Mouse (Mus musculus): ENCODE measurements around the gene 1500015O10Rik. TPM values are rescaled to one million over a fixed set of nuclear protein-coding genes. Genes with fewer than 3 reads are reported as not detected.

1500015O10Rik gene
- polyA plus RNA-seq, 1 experiment from 2014 or later, result 13.5 TPM

DNA sequence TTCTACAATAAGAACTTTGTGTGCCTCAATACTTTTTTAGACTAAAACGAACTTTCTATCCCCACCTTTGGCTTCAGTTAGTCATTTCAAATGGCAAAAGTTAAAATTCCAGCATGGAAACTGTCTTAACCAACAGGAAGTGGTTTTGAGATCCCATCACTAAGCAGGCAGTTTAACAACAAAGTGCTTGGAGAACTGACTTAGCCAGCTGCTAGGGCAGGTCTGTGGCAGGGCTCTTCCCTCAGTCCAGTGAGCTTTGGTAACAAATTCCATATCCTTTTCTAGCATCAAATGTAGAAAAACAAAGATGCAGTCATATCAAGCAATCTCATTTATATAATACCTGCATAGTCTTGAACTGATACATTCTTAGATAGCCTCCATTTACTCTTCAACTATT lies 7.9 kb upstream of the 1500015O10Rik start:
- Histone ChIP-seq H3K27ac (replicated peaks; ENCODE audit: low read depth, low read length) (no peak overlapping the region), H3K4me2 (ENCODE audit: low read length) (no peak overlapping the region), H3K36me3 (ENCODE audit: control insufficient read depth, insufficient read depth, low read length) (no peaks in the 10 kb centered on the region), H3K4me3 (replicated peaks; ENCODE audit: low read depth, low read length) (no peak overlapping the region), H3K27me3 (ENCODE audit: control insufficient read depth, insufficient read depth, low read length) (no peaks in the 10 kb centered on the region), H3K9ac (replicated peaks; ENCODE audit: low read length) (no peak overlapping the region), H3K9me3 (ENCODE audit: control insufficient read depth, low read length) (no peaks in the 10 kb centered on the region), H3K4me1 (ENCODE audit: control insufficient read depth, insufficient read depth, low read length) (no peaks in the 10 kb centered on the region)
- DNase-seq (no peak), ATAC-seq (ENCODE audit: low FRiP score, low TSS enrichment) (no peak)
- WGBS, result 76% methylated on average over 1 of the region's 1 CpGs

DNA sequence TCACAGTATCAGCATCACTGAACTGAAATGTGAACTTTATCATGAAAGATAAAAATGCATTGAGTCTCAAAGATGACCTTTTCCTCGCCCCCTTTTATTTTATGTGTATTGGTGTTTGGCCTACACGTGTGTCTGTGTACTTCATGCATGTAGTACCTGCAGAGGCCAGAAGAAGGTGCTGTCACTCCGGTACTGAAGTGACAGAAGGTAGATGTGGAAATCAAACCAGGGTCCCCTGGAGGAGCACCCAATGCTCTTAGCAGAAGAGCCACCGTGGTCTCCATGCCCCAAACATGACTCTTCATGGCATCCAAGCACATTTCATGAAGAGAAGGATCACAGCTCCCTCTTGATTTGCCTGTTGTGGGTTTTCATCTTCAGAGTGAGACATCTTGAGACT lies 1.7 kb downstream of the 1500015O10Rik start:
- Histone ChIP-seq H3K4me1 (ENCODE audit: control insufficient read depth, insufficient read depth, low read length) (no peaks in the 10 kb centered on the region), H3K9me3 (ENCODE audit: control insufficient read depth, low read length) (no peaks in the 10 kb centered on the region), H3K36me3 (ENCODE audit: control insufficient read depth, insufficient read depth, low read length) (no peaks in the 10 kb centered on the region), H3K9ac (replicated peaks; ENCODE audit: low read length) (no peak overlapping the region), H3K4me2 (ENCODE audit: low read length) (no peak overlapping the region), H3K4me3 (replicated peaks; ENCODE audit: low read depth, low read length) (no peak overlapping the region), H3K27ac (replicated peaks; ENCODE audit: low read depth, low read length) (no peak overlapping the region), H3K27me3 (ENCODE audit: control insufficient read depth, insufficient read depth, low read length) (no peaks in the 10 kb centered on the region)
- ATAC-seq (ENCODE audit: low FRiP score, low TSS enrichment) (no peak), DNase-seq (no peak)
- WGBS, result 84% methylated on average over 4 of the region's 4 CpGs

- no peaks in the 10 kb centered on the region for H3K4me1 ChIP-seq (ENCODE audit: control insufficient read depth, insufficient read depth, low read length)
- no peaks in the 10 kb centered on the region for H3K9me3 ChIP-seq (ENCODE audit: control insufficient read depth, low read length)
- ATAC-seq (ENCODE audit: low FRiP score, low TSS enrichment), result no peak
- H3K4me3 ChIP-seq (replicated peaks; ENCODE audit: low read depth, low read length), result no peak overlapping the region
- DNase-seq, result peak; percentile 44
- WGBS, result 71% methylated on average over 1 of the region's 1 CpGs
- no peak overlapping the region for H3K9ac ChIP-seq (replicated peaks; ENCODE audit: low read length)
- no peaks in the 10 kb centered on the region for H3K27me3 ChIP-seq (ENCODE audit: control insufficient read depth, insufficient read depth, low read length)
- H3K36me3 ChIP-seq (ENCODE audit: control insufficient read depth, insufficient read depth, low read length), result no peaks in the 10 kb centered on the region
- H3K27ac ChIP-seq (replicated peaks; ENCODE audit: low read depth, low read length), result no peak overlapping the region
- no peak overlapping the region for H3K4me2 ChIP-seq (ENCODE audit: low read length)
Observed at GRCm38 (mm10) chr1:43732657-43733056, 2.3 kb downstream of the 1500015O10Rik start.

- H3K9me3 ChIP-seq (ENCODE audit: control insufficient read depth, low read length), result no peaks in the 10 kb centered on the region
- no peak overlapping the region for H3K27ac ChIP-seq (replicated peaks; ENCODE audit: low read depth, low read length)
- H3K36me3 ChIP-seq (ENCODE audit: control insufficient read depth, insufficient read depth, low read length), result no peaks in the 10 kb centered on the region
- WGBS, result 67% methylated on average over 7 of the region's 7 CpGs
- H3K4me3 ChIP-seq (replicated peaks; ENCODE audit: low read depth, low read length), result no peak overlapping the region
- no peak overlapping the region for H3K9ac ChIP-seq (replicated peaks; ENCODE audit: low read length)
- H3K4me2 ChIP-seq (ENCODE audit: low read length), result no peak overlapping the region
- no peaks in the 10 kb centered on the region for H3K4me1 ChIP-seq (ENCODE audit: control insufficient read depth, insufficient read depth, low read length)
- H3K27me3 ChIP-seq (ENCODE audit: control insufficient read depth, insufficient read depth, low read length), result no peaks in the 10 kb centered on the region
- ATAC-seq (ENCODE audit: low FRiP score, low TSS enrichment), result peak; percentile 75; the same call in 1 of the 2 replicates
- peak; percentile 83 for DNase-seq
Observed at GRCm38 (mm10) chr1:43737812-43738518, 7.6 kb downstream of the 1500015O10Rik start.

DNA sequence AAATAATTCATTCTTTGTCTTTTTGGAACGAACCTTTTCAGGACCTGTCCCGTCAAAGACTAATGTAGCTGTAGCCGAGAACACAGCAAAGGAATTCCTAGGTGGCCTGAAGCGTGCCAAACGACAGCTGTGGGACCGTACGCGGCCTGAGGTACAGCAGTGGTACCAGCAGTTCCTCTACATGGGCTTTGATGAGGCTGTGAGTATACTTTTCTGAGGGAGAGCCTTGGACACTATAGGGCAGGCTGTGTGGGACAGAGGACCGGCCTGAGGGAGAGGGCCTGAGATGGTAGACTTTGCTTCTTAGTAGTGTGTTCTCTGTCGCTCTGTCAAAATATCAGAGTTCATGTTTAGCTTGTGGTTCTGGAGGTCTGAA lies 8.1 kb downstream of the 1500015O10Rik start:
- DNase-seq (no peak), ATAC-seq (ENCODE audit: low FRiP score, low TSS enrichment) (no peak; the same call in 1 of the 2 replicates)
- H3K4me3 ChIP-seq (replicated peaks; ENCODE audit: low read depth, low read length), result no peak overlapping the region
- no peak overlapping the region for H3K27ac ChIP-seq (replicated peaks; ENCODE audit: low read depth, low read length)
- WGBS, result 89% methylated on average over 10 of the region's 10 CpGs
- H3K9ac ChIP-seq (replicated peaks; ENCODE audit: low read length), result no peak overlapping the region
- H3K27me3 ChIP-seq (ENCODE audit: control insufficient read depth, insufficient read depth, low read length), result no peaks in the 10 kb centered on the region
- H3K4me2 ChIP-seq (ENCODE audit: low read length), result no peak overlapping the region
- no peaks in the 10 kb centered on the region for H3K36me3 ChIP-seq (ENCODE audit: control insufficient read depth, insufficient read depth, low read length)
- no peaks in the 10 kb centered on the region for H3K4me1 ChIP-seq (ENCODE audit: control insufficient read depth, insufficient read depth, low read length)
- no peaks in the 10 kb centered on the region for H3K9me3 ChIP-seq (ENCODE audit: control insufficient read depth, low read length)

DNA sequence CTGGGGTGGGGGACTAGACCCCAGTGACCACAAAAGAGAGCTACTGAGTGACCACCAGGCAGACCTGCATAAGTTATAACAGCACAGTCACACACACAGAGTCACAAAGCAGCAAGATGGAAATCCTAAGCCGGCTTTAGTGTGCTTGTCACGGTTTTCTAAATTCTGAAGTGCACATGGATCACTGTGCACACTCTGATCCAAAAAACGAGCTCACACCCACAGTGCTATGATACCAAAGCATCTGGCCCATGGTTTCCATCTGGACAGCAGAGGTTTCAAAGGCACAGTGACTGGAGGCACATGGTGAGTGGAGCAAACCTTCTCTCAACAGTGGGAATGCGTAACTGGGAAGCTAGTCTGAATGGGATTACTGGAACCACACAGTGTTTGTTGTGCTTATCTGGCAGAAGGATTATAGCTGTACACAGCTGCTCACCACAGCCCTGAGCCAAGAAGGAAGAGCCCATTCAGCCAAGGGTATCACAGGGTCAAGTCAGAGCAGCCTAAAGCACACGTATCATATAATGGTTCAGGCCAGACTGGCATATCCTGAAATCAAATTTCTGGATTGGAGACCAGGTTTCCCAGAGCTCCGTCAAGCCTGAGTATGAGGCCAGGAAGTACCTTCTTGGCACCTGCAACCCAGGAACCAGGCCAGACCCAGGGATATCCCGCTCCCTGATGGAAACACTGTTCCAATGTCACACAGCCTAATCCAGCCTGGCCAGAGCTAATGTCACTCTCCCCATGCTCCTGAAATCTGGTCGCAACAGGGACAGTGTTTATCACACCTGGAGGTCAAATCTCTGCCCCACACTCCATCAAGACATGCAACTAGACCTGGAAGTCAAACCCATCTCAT lies 24.3 kb downstream of the 1500015O10Rik start:
- 72% methylated on average over 8 of the region's 8 CpGs for WGBS
- peak; percentile 39; the same call in 1 of the 2 replicates for ATAC-seq (ENCODE audit: low FRiP score, low TSS enrichment)
- H3K4me3 ChIP-seq (replicated peaks; ENCODE audit: low read depth, low read length), result no peak overlapping the region
- no peak overlapping the region for H3K9ac ChIP-seq (replicated peaks; ENCODE audit: low read length)
- H3K4me1 ChIP-seq (ENCODE audit: control insufficient read depth, insufficient read depth, low read length), result no peaks in the 10 kb centered on the region
- H3K36me3 ChIP-seq (ENCODE audit: control insufficient read depth, insufficient read depth, low read length), result peaks cover 64% of the 10 kb centered on the region
- H3K27me3 ChIP-seq (ENCODE audit: control insufficient read depth, insufficient read depth, low read length), result no peaks in the 10 kb centered on the region
- H3K4me2 ChIP-seq (ENCODE audit: low read length), result no peak overlapping the region
- peak; percentile 28 for DNase-seq
- no peaks in the 10 kb centered on the region for H3K9me3 ChIP-seq (ENCODE audit: control insufficient read depth, low read length)
- no peak overlapping the region for H3K27ac ChIP-seq (replicated peaks; ENCODE audit: low read depth, low read length)

- Histone ChIP-seq H3K9me3 (ENCODE audit: control insufficient read depth, low read length) (no peaks in the 10 kb centered on the region), H3K4me1 (ENCODE audit: control insufficient read depth, insufficient read depth, low read length) (no peaks in the 10 kb centered on the region), H3K27me3 (ENCODE audit: control insufficient read depth, insufficient read depth, low read length) (no peaks in the 10 kb centered on the region), H3K4me2 (ENCODE audit: low read length) (no peak overlapping the region), H3K4me3 (replicated peaks; ENCODE audit: low read depth, low read length) (no peak overlapping the region), H3K36me3 (ENCODE audit: control insufficient read depth, insufficient read depth, low read length) (peaks cover 58% of the 10 kb centered on the region), H3K27ac (replicated peaks; ENCODE audit: low read depth, low read length) (no peak overlapping the region), H3K9ac (replicated peaks; ENCODE audit: low read length) (no peak overlapping the region)
- DNase-seq (peak; percentile 65), ATAC-seq (ENCODE audit: low FRiP score, low TSS enrichment) (no peak)
Observed at GRCm38 (mm10) chr1:43760085-43760484, 29.7 kb downstream of the 1500015O10Rik start.

- no peak for ATAC-seq (ENCODE audit: low FRiP score, low TSS enrichment)
- no peak for DNase-seq
- Histone ChIP-seq H3K9me3 (ENCODE audit: control insufficient read depth, low read length) (no peaks in the 10 kb centered on the region), H3K36me3 (ENCODE audit: control insufficient read depth, insufficient read depth, low read length) (peaks cover 44% of the 10 kb centered on the region), H3K27ac (replicated peaks; ENCODE audit: low read depth, low read length) (no peak overlapping the region), H3K4me2 (ENCODE audit: low read length) (no peak overlapping the region), H3K4me3 (replicated peaks; ENCODE audit: low read depth, low read length) (no peak overlapping the region), H3K9ac (replicated peaks; ENCODE audit: low read length) (no peak overlapping the region), H3K4me1 (ENCODE audit: control insufficient read depth, insufficient read depth, low read length) (no peaks in the 10 kb centered on the region), H3K27me3 (ENCODE audit: control insufficient read depth, insufficient read depth, low read length) (no peaks in the 10 kb centered on the region)
- 97% methylated on average over 2 of the region's 2 CpGs for WGBS
Observed at GRCm38 (mm10) chr1:43764481-43764880, 34.1 kb downstream of the 1500015O10Rik start.

DNA sequence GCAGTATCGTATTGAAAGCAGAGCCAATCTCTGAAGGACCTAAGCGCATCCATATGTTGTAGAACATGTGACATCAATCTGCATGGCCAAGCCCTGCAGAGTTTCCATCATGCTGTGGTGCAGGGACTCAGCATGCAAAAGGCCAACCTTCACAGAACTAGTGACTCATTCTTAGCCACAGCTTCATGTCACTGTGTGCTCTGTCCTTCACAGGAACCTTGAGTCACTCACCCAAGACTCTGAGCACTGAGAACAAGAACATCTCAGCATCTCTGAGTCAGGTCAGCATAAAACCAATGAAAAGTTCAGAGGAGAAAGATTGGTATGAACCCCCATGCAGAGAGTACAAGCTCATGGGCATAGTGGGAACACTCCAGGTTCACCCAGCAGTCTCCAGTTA lies 35.9 kb downstream of the 1500015O10Rik start:
- Histone ChIP-seq H3K36me3 (ENCODE audit: control insufficient read depth, insufficient read depth, low read length) (peaks cover 52% of the 10 kb centered on the region), H3K4me1 (ENCODE audit: control insufficient read depth, insufficient read depth, low read length) (no peaks in the 10 kb centered on the region), H3K4me2 (ENCODE audit: low read length) (no peak overlapping the region), H3K27ac (replicated peaks; ENCODE audit: low read depth, low read length) (no peak overlapping the region), H3K4me3 (replicated peaks; ENCODE audit: low read depth, low read length) (no peak overlapping the region), H3K9me3 (ENCODE audit: control insufficient read depth, low read length) (no peaks in the 10 kb centered on the region), H3K9ac (replicated peaks; ENCODE audit: low read length) (no peak overlapping the region), H3K27me3 (ENCODE audit: control insufficient read depth, insufficient read depth, low read length) (no peaks in the 10 kb centered on the region)
- 96% methylated on average over 2 of the region's 2 CpGs for WGBS
- no peak for DNase-seq
- ATAC-seq (ENCODE audit: low FRiP score, low TSS enrichment), result no peak

All from midbrain, embryonic 14.5 days (tissue).